Mouse (Mus musculus): ENCODE results near the gene Tmem269. TPM values are rescaled to one million over a fixed set of nuclear protein-coding genes. Genes with fewer than 3 reads are reported as not detected.

The Tmem269 gene
- total RNA-seq, 4 experiments from 2014 or later = 0.37 to 0.72 (median 0.55) TPM

DNA sequence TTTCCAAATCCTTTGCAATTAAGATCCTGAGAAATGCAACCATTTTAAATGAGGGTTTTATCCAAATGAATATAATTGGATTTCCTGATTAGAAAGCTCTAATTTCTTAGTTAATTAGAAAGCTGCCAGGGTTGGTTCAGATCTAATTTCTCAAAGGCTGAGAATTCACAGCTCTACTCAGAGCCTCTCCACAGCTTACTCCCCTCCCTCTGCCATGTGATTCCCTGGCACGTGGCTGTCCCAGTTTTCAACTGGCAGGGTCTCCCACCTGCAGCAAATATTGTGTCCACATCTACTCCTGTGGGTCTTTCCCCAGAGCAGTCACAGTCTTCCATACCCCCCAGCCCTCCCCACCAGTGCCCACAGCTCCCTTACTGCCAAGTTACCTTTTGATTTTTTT, 34.5 kb downstream of the Tmem269 start:
- no peak for DNase-seq (ENCODE audit: low spot score in 2 of 2)

GRCm38 (mm10) chr4:119181456-119181855, 36.6 kb downstream of the Tmem269 start:
- DNase-seq (ENCODE audit: low spot score in 2 of 2) = no peak

GRCm38 (mm10) chr4:119180133-119180707, 37.8 kb downstream of the Tmem269 start:
- DNase-seq (ENCODE audit: low spot score in 2 of 2) = no peak

DNA sequence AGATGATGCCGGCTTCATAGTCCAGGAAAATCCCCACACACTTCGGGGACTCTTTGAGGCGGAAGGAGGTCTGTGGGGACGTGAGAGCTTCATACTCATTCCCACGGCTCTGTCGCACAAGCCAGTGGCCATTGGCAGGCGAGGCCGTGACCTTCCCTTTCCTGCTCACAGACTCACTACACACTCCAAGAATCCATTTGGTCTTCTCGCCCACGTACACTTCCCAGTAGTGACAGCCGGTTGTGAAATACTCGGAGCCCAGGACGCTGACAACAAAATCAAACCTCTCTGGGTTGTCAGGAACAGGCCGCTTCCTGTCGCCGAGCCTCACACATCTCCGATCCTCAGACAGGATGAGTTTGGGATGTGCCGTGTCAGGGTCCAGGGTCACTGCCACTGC, 39.7 kb downstream of the Tmem269 start:
- no peak for DNase-seq (ENCODE audit: low spot score in 2 of 2)

- no peak for DNase-seq (ENCODE audit: low spot score in 2 of 2)
These were observed 40.3 kb downstream of the Tmem269 start for GRCm38 (mm10) chr4:119177702-119178101.

DNA sequence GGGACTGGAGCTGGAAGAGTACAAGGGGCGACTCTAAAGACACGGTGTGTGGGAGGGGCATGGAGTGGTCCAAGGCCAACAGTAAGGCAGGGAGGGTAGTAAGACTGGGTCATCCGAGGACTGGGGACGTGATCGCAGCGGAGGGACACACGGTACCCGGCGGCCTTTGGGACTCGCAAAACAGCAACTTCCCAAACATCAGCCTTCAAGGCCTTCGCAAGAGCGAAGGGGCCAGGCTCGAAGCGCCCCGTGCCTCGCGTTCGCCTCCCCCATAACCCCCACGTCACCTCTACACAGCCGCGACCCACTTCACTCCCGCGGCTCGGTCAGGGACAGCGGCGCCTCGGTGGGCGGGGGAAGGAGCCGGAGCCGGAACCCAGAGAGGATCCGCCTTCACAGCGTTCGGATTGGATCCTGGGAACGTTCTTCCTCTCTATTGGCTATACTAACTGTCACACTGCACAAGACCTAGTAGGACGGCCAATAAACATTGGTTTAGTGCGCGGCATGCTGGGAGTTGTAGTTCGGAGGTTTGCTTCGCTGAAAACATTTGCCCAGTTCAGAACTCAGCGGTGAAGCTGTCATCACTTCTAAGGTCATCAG, 44.1 kb downstream of the Tmem269 start, which contains the start of gene Zfp691:
Gene Zfp691 (minus strand): TSS at position 345 of the 603 bp plus-strand sequence.
- DNase-seq (ENCODE audit: low spot score in 2 of 2) = peak; percentile 76 to 97

DNA sequence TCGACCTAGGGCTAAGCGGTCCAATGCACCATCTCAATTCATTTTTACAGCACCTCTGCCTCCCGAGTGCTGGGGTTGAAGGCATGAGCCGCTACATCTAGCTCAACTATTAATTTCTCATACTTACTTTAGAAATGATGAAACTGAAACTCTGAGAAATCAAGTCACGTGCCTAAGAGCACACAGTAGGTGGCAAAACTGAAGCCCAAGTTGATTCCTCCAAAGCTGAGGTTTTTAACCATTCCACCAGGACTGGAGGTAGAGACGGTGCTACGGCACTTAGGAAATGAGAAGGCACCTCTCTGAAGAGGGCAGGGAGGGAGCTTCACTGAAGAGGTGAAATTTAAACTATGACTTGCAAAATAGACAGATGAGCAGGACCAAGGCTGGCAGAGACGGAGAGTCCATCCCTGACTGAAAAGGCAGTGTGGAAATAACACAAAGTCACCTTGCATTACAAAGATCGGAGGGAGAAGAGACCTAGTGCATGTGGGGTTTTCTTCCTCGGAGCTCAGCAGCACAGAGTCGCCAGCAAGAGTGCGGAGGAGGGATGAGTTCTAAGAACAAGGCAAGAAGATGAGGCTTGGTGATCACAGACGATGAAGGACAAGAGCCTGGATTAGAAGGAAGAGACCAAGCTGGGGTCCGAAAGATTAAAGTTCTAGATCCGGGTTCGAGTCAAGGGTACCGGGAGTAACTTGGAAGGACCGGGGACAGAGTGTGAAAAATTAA, 44.9 kb downstream of the Tmem269 start:
- DNase-seq (ENCODE audit: low spot score in 2 of 2) = no peak

DNA sequence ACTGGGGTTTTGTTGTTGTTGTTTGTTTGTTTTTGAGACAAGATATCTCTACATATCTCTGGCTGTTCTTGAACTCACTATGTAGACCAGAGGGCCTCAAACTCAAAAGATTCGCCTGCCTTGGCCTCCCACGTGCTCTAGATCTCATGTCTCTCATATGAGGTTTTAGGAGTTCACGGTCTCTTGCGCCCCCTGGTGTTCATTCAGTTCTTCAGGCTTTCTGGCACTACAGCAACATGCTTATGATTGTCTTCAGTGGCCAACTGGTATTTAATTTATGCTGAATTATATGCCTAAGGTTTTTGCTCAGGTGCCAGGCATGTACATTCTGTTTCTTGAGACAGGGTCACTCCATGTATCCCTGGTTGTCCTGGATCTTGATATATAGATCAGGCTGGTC, 50.4 kb downstream of the Tmem269 start:
- DNase-seq (ENCODE audit: low spot score in 2 of 2) = peak; percentile 67 to 71

- no peak for DNase-seq (ENCODE audit: low spot score in 2 of 2)
These were observed 50.9 kb downstream of the Tmem269 start for GRCm38 (mm10) chr4:119167068-119167467.

GRCm38 (mm10) chr4:119165916-119166315, 52.1 kb downstream of the Tmem269 start:
- DNase-seq (ENCODE audit: low spot score in 2 of 2) = no peak

- no peak for DNase-seq (ENCODE audit: low spot score in 2 of 2)
These were observed 55.0 kb downstream of the Tmem269 start for GRCm38 (mm10) chr4:119162990-119163389.

- DNase-seq (ENCODE audit: low spot score in 2 of 2) = no peak
These were observed 56.7 kb downstream of the Tmem269 start for GRCm38 (mm10) chr4:119161358-119161757.

DNA sequence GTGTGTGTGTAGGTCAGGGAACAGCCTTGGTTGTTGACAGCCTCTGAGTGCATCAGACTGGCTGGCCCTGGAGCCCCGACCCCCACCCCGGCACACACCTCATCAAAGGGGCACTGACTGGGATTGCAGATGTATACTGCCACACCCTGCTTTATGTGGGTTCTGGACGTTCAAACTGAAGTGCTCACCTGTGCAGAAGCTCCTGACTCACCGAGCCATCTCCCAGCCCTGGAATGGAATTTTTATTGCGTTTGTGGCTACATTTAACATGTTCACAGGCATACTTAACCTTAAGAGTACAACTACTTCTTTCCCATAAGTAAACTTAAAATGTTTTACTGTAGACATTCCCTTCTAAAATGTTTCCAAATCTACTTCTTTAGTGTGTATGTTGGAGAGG, 60.1 kb downstream of the Tmem269 start:
- no peak for DNase-seq (ENCODE audit: low spot score in 2 of 2)

- DNase-seq (ENCODE audit: low spot score in 2 of 2) = no peak
These were observed 60.8 kb downstream of the Tmem269 start for GRCm38 (mm10) chr4:119157186-119157585.

Other genes with a start within 250 kb of the Tmem269 start
- gene Slc2a1, start 109.5 kb downstream of the Tmem269 start, total RNA-seq (2022) = 100 to 1,000 TPM in 1 of 4 experiments, 10 to 100 TPM in 3; 83.3 to 103 (median 92.3) TPM
- 1 to 10 TPM; 6.6 to 7.9 (median 7.3) TPM for gene Zfp691, start 44.0 kb downstream of the Tmem269 start, total RNA-seq (2022)
- under 1 TPM; 0.53 to 0.98 (median 0.78) TPM for gene Ermap, start 28.2 kb downstream of the Tmem269 start, total RNA-seq (2022)
- 10 to 100 TPM; 15.2 to 18.2 (median 16.4) TPM for gene Svbp, start 22.9 kb downstream of the Tmem269 start, total RNA-seq (2022)
- gene AU022252, start 14.5 kb upstream of the Tmem269 start, total RNA-seq (2022) = 10 to 100 TPM; 21.6 to 30.7 (median 28.2) TPM
- gene P3h1, start 14.7 kb upstream of the Tmem269 start, total RNA-seq (2022) = 1 to 10 TPM; 7.0 to 8.9 (median 8.0) TPM
- under 1 TPM in 3 of 4 experiments, not detected in 1; 0.13 to 0.60 (median 0.53) TPM for gene Cldn19, start 37.2 kb upstream of the Tmem269 start, total RNA-seq (2022)
- gene Ybx1, start 76.4 kb upstream of the Tmem269 start, total RNA-seq (2022) = 100 to 1,000 TPM; 177 to 201 (median 189) TPM
- 10 to 100 TPM; 15.9 to 18.6 (median 17.5) TPM for gene Ppih, start 102.3 kb upstream of the Tmem269 start, total RNA-seq (2022)
- gene Ccdc30, start 197.3 kb upstream of the Tmem269 start, total RNA-seq (2022) = 10 to 100 TPM; 20.9 to 24.6 (median 23.2) TPM
- 1 to 10 TPM; 5.0 to 6.8 (median 6.0) TPM for gene Ppcs, start 204.2 kb upstream of the Tmem269 start, total RNA-seq (2022)
- gene Zmynd12, start 204.6 kb upstream of the Tmem269 start, total RNA-seq (2022) = 1 to 10 TPM in 1 of 4 experiments, under 1 TPM in 3; 0.46 to 1.2 (median 0.76) TPM